Mouse (Mus musculus) left cerebral cortex, postnatal 4 days (tissue): ENCODE results near the gene Fsip1. TPM values are rescaled to one million over a fixed set of nuclear protein-coding genes. Genes with fewer than 3 reads are reported as not detected.
"Not testable (repeated sequence)": the region's sequence is repeated elsewhere in the genome, so short reads cannot be mapped to it uniquely, and the experiment has no call there.

ENCODE experiments used
- DNase-seq: peaks from one replicate; pipeline ENCODE4 v3.0.0-alpha.2; 2022
- intact Hi-C: fragments of 180-260 bp; cut with DNase I; formaldehyde crosslinking; loops from one replicate; pipeline ENCODE4 v1.15.1; 2025
- total RNA-seq, 2 experiments: library from RNA; stranded (reverse); gene quantifications; 2 replicates each; pipeline ENCODE4 v1.2.3; 2021

Fsip1 gene
- total RNA-seq, 2 experiments from 2014 or later, result 4.2 to 5.3 TPM

DNA sequence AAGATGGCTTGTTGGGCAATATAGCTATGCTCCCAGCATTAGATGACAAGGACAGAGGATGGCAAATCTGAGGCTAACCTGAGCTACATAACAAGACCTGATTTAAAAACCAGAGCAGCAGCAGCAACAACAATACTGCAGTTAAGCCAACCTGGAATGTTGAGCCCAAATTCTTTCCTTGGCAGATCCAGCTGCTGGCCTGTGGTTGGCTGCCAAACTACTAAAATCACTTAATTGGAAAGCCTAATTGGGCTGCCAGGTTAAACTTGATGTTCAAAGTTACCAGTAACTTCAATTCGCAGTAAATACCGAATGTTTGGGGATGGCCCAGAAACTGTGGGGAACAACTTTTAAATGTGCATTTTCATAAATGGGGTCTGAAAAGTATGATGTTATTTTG lies 74.6 kb downstream of the Fsip1 start:
- DNase-seq, result no peak
- intact Hi-C loops, result no loop called here

DNA sequence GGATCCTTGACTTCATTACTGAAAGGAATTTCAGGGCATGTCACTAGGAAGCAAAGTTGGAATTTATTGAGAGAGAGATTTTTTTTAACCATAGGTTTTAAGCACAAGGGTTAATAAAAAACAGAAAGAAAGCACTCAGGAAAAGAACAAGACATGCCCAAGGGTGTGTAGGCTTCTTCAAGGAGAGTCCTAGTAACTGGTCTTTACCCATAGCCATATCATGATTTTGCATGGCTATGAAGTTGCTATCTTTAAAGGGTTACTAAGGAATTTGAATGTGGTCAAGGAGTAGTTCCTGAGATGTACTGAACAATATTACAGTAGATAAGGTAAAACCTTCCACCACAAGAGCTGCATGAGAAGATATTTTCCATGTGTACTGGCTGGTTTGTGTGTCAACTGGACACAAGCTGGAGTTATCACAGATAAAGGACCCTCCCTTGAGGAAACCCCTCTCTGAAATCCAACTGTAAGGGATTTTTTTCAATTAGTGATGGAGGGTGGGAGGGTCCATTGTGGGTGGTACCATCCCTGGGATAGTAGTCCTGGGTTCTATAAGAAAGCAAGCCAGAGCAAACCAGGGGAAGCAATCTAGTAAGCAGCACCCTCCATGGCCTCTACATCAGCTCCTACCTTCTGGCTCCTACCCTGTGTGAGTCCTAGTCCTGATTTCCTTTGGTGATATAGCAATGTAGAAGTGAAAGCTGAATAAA lies 76.7 kb downstream of the Fsip1 start:
- no peak for DNase-seq
- intact Hi-C loops, result no loop called here

DNA sequence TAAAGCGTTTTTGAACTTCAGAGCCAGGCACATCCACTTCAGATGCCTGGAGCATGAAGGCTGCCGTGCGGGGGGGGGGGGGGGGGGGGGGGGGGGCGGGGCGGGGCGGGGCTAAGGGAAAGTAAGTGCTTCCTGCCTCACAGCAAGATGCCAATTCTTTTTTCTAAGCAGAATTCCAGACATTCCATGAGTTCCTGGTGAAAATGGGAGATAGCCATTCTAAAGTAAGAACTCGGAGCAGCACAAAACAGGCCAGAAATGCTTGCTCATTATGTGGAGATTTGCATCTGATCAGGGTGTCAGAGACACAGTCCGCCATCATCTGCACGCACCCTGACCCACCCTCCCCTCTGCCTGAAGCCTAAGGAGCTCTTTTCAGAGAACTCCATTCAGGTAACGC lies 77.3 kb downstream of the Fsip1 start:
- DNase-seq, result no peak

DNA sequence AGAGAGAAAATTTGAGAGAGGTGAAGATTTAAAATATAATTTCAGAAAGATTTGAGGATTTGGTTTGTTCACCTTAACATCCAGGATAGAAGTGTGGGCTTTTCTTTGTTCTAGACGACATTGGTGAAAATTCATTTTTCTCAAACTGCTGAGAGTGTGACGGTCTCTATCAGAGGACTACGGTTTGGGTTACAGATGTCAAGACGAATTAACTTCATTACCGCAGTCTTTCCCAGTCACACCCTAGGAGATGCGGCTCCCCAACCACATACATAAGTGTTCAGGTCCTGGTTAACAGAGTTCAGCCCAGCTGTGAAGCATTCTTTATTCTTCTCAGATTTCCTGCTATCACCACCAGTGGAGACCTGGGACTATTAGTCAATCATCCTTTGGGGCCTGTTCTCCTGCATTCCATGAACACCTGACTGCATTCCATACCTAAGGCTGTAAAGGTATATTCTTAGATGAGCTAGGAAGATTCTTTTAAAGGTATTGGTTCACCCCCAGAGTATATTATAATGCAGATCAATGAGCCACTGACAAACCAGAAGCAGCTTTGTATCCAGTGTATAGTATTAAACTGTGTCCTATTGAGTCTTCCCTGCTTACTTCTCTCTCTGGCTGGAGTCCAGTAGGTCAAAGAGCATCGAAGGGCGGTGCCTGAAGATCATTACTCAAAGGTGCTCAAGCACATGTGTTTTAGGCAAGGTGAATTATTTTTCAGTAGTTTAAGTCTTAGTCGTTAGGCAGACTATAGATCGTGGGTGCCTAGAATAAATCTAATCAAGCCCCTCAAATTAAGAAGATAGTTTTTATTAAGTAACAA lies 82.0 kb downstream of the Fsip1 start:
- intact Hi-C loops, result no loop called here
- no peak for DNase-seq

More for the DNA sequence above, 77.3 kb downstream of the Fsip1 start:
- intact Hi-C loops, result no loop called here

DNA sequence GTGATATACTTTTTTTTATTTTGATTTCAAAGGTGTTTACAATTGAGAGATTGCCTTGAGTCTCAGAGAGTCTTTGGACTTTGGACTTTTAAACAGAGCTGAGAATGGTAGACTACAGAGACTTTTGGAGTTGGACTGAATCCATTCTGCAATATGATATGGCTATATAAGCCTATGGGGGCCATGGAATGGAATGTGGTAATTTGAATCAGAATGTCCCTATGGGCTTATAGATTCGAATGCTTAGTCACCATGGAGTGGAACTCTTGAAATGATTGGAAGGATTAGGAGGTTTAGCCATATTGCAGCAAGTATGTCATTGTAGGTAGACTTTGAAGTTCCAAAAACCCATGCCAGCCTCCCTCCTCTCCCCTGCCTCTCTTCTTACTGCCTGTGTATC lies 88.5 kb downstream of the Fsip1 start:
- DNase-seq, result no peak

DNA sequence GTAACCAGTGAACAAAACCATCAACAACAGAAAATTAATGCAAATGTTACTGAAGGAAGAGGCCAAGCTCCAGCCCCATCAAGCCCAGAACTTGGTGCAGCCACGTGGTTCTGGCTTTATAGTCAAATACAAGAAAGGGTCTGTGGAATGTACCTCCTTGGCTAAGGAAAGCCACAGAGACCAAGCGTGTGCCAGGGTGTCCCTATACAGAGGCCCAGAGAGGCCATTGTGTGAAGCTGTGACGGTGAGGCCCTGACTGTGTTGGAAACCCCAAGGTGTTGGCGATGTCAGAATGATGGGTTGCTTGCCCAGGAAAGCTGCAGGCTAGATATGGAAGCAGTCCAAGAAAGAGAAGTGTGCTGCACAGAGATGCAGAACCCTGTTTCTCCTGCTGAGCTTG lies 89.0 kb downstream of the Fsip1 start:
- DNase-seq, result no peak
- intact Hi-C loops, result no loop called here

More for the DNA sequence above, 88.5 kb downstream of the Fsip1 start:
- intact Hi-C loops, result no loop called here

DNA sequence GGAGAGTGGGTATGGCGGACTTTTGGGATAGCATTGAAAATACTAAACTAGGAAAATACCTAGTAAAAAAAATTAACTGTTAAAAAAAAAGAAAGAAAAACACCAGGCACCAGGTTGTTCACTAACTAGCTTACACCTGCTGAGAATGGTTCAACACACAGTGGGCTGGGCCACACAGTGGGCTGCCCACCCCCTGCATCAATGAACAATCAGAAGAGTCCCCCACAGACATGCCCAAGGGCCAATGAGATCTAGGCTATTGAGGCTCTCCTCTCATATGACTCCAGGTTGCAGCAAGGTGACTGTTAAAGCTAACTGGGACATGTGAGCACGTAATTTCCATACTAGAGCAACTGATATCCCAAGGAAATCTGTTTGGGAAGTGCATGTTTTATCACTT lies 91.1 kb downstream of the Fsip1 start:
- DNase-seq, result no peak
- intact Hi-C loops, result no loop called here

DNA sequence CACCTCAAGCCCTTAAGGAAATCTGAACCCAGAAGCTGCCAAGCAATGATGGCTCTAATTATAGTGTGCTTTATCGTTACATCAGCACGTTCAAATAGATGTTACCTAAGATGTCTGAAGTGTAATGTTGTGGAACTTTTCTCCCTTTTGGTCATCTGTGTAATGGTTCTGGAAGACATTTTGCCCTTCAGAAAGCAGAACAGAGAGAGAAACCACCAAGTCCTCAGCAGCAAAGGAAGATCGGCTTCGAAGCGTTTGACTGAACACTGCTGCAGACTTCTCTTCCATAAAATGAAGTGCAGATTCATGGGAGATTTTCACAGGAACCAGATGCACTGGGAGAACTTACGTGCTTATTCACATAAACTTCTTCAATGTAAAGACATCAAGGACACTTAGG lies 92.6 kb downstream of the Fsip1 start:
- no peak for DNase-seq
- intact Hi-C loops, result no loop called here

DNA sequence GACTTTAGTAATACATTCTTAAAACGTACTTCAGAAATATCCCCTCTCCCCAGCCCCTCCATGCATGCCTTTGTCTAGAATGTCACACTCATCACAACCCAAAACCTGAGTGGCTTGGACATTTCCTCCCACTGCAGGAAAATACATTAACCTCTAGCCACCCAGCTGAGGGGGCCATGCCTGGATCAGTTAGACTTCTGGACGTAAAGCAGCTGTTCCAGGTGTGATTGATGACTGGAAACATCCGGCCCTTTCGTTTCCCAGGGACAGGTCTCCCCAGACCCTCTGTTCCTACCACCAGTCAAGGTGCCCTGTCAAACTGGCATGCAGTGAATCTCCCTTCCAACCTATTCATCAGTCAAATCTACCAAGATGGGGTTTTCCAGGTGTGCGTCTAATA lies 94.3 kb downstream of the Fsip1 start:
- intact Hi-C loops, result no loop called here
- DNase-seq, result no peak

DNA sequence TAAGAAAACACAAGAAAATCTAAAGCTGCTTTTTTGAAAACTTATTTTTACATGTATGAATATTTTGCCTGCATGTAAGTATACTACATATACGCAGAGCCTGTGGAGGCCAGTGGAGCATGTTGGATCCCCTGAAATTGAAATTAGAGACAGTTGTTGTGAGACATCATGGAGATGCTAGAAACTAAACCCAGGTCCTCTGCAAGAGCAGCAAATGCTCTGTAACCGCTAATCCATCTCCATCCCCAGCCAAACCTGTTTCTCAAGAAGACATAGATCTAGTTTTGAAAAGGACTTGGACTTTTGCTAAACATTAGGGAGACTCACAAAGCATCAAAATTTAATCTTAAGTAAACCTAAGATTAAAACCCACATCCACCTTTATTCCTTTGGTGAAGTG lies 95.8 kb downstream of the Fsip1 start:
- DNase-seq, result no peak
- intact Hi-C loops, result no loop called here

DNA sequence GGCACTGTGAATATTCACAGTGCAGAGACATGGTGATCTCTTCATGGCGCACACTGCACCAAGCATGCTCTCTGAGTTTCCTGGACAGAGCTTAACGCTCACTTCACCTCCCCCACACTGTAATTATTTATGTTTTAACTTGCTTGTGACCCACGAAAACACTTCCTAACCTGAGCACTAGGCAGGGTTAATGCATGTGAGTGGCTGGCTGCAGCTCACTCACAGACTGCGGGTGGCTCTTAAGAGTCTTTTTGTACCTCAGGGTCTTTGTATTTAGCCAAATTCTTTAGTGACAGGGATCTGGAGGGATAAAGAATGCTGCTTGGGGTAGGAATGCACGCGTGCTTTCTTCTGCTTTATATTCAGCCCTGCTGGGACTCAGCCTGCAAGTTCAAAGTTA lies 96.2 kb downstream of the Fsip1 start:
- no peak for DNase-seq
- intact Hi-C loops, result no loop called here

DNA sequence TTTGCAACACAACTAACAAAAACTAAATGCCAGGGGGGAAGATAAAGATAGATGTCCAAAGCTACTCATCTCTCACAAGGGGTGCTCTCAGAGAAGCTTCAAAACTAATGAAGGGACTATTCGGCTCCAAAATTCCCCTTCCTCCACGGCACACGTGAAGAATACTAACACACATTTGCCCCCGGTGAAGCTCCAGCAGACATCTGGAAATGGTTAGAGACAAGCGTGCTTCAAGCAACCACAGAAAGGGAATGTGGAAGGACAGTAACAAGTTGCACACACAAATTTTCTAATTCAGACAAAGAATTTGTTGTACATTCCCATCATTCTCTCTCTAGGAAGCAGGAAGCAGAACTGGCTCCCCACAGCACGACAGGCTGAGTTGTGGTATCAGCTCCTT lies 97.6 kb downstream of the Fsip1 start:
- intact Hi-C loops, result no loop called here

DNA sequence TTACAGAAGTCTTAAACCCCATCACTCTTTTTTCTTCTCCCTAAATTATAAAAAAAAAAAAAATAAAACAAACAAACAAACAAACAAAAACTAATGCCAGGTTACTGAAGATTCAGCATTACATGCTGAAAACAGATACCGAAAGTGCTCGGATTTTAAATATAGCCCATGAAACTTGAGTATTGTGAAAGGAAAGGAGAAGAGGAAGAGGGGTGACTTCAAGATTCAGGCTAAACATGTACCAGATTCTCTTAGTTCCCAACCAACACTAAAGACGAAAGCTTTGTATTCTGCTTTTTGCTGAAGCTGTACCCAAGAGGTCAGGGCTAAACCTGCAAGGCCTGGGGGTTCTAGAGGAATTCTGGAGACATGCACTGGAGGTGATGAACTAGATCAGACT lies 98.7 kb downstream of the Fsip1 start:
- no peak for DNase-seq
- intact Hi-C loops, result no loop called here

More for the DNA sequence above, 97.6 kb downstream of the Fsip1 start:
- DNase-seq, result no peak

DNA sequence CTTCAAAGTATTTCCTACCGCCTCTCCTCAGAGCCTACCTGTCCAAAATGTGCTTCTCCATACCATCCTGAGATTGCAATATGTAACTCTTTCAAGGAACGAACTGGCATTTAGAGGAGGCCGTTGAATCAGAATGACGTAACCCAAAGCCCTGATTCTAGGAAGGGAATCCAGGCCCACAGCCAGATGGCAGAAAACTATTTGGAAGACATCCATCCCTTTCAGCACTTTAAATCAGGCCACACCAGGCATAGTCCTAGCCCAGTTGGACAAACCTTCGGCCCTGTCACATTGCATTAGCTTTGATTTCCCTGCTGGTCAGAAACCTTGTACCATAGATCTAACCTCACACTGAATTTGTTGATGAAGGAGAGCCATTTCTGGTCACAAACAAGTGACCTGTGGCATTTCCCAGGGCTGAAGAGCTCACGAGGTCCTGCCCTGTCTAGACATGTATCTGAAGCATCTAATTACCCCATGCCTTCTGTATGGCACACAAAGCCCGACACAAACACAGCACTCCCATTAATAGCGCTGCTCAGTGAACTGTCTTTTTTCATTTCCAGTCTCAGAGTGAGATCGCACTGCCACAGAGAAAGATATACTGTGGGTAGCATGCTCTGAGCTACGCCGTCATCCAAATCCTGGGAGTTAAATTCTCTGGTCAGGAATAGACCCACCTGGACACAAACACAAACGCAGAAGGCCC lies 106.8 kb downstream of the Fsip1 start:
- intact Hi-C loops, result no loop called here
- DNase-seq, result peak; percentile 88

DNA sequence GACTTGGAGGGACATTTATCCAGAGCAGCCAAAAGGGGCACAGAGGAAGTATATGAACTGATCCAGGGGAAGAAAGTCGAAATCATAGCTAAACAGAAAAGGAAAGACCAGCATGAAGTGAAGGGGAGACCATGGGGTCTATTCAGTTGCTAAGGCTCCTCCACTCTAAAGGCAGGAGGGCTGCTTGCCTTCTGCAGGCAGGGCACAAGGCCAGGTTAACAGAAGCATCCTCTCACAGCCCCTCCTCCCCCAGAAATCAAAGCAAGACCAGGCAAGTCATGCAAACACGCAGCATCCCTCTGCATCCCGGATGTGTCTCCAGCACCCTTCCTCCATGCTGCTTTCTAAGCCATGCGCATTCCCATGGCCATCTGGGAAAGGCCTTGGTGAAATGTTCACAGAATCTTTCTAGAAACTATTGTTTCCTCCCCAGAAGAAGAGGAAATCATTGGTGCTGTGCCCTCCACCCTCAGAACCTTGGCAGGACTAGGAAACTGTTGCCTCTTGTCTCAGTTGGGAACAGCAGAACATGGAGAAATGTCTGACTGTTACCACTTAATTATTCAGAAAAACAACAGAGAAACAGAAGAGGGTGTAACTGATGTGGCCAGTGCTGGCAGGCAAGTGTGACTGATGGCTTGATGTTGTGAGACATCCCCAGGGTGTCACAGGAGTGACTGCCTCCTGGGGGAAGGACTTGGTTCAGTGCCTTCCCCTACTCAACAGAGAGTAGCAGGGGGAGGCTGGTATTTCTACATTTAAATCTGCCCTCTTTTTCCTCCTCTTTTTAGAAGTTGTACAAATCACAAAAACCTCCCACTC lies 108.2 kb downstream of the Fsip1 start:
- intact Hi-C loops, result no loop called here
- peak; percentile 61 for DNase-seq

DNA sequence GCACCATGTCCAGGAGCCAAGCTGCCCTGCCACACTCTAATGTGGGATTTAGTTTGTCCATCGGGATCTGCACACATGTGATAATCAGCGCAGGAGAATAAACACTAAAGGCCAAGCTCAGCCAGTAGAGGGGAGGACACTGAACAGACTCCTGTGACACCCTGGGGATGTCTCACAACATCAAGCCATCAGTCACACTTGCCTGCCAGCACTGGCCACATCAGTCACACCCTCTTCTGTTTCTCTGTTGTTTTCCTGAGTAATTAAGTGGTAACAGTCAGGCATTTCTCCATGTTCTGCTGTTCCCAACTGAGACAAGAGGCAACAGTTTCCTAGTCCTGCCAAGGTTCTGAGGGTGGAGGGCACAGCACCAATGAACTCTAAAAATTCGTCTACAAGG lies 109.0 kb downstream of the Fsip1 start:
- intact Hi-C loops, result not testable (repeated sequence)

DNA sequence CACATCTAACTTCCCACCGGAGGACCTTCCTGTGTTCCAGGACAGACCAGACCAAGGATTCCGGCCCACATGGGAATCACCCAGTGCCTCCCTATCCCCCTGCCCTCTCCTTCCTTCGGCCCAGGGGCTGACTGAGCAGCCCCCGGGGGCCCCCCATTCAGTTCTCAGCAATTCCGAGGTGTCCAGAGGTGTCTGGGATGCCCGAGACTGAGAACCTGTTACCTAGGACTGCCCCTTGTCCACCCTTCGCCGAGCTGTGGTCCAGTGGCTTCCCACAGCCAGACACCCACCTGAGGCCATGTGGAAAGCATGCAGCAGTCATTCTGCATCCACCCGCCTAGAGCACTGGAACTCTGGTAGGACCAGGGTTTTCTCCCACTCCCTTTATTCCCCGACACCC lies 115.1 kb downstream of the Fsip1 start:
- intact Hi-C loops, result no loop called here
- no peak for DNase-seq

More for the DNA sequence above, 109.0 kb downstream of the Fsip1 start:
- not testable (repeated sequence) for DNase-seq

DNA sequence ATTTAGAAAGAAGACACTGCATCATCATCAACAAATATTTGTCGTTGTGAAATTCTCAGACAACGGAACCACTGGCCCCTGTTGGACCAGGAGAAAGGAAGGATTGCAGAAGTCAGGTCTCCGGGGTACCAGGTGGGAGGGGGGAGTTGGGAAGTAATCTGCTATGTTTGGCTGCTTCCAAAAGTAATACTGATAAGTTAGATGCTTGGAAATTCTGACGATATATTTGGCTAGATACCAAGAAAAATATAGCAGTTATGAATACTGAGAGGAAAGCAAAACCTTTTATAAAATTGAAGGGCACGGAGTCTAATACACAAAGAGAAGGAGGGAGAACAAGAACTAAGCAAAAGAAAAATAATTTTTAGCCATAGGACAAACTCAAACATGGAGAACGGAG lies 117.5 kb downstream of the Fsip1 start:
- DNase-seq, result no peak
- intact Hi-C loops, result no loop called here

DNA sequence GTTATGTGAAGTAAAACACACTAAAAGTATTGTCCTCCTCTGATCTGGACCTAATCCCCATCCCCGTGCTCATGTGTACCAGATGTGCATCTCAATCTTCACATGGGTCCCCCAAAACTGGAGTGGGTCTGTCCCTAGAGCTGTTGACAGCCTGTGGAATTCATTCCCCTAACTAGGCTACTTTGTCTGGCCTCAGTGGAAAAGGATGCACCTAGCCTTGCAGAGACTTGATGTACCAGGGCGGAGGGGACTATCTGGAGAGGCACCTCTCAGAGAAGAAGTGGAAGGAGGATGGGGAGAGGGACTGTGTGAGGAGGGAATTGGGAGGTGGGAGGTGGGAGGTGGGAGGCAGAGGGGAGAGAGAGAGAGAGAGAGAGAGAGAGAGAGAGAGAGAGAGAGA lies 119.0 kb downstream of the Fsip1 start:
- DNase-seq, result no peak
- intact Hi-C loops, result no loop called here

DNA sequence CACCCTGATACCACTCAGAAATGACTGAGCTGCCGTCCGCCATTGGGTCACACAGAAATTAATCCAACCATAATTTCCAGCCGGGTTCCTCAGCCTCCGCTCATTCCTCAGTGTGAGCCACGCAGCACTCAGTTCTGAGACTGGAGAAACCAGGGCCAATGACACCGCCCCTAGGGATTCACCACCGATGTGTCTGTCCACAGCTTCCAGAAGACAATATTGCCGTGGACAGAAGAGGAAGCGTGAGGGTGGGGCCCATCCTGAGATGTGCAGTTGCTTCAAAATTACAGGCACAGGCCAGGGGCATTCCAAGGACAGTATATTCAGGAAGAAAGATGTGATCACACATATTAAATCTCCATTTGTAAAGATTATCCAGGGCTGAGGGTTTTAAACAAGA lies 119.7 kb downstream of the Fsip1 start:
- DNase-seq, result no peak
- intact Hi-C loops, result no loop called here

DNA sequence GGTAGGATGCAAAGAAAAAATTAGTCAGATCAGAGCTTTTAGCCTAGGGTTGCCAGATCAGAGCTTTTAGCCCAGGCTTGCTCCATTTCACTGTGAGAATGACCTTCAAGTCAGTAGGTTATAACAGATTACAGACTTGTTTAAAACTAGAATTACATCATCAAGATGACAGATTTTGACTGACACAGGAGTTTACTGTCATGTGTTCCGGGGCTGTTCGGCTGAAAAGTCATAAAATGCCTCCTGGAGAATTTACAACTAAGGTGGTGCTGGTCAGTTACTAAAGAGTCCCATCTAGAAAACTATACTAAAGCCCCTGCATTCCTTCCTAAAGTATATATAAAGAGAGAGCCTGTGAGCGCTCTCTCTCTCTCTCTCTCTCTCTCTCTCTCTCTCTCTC lies 128.5 kb downstream of the Fsip1 start:
- no peak for DNase-seq

More for the DNA sequence above, 128.5 kb downstream of the Fsip1 start:
- intact Hi-C loops, result no loop called here
